Mouse (Mus musculus) lung, postnatal 0 days (tissue): ENCODE results near the gene Armcx1. TPM values are rescaled to one million over a fixed set of nuclear protein-coding genes. Genes with fewer than 3 reads are reported as not detected.

Experiments
- ATAC-seq: fragments of 200-750 bp; cut with Nextera tagmentation; 2 replicates; pipeline ENCODE4 v1.8.0; 2017; ENCODE audit warnings: moderate library complexity
- DNase-seq: peaks from one replicate; pipeline ENCODE4 v3.0.0-alpha.2; 2016; ENCODE audit warnings: low spot score
- H3K27ac ChIP-seq: fragments of 300-500 bp; sonication (generic); 2 replicates; pipeline ENCODE4 v1.5.1; 2014; ENCODE audit warnings: antibody characterized with exemption, mild to moderate bottlenecking, low read length, mixed read lengths
- H3K27me3 ChIP-seq: fragments of 300-500 bp; sonication (generic); replicated peaks from 2 replicates; pipeline ENCODE4 v1.6.1; 2014; ENCODE audit warnings: low read length, mixed read lengths; ENCODE audit not compliant: insufficient read depth
- H3K36me3 ChIP-seq: fragments of 300-500 bp; sonication (generic); 2 replicates; pipeline ENCODE4 v1.6.1; 2014; ENCODE audit warnings: low read length, mixed read lengths; ENCODE audit not compliant: insufficient read depth
- H3K4me1 ChIP-seq: fragments of 300-500 bp; sonication (generic); 2 replicates; pipeline ENCODE4 v1.6.1; 2014; ENCODE audit warnings: antibody characterized with exemption, low read depth, low read length, mixed read lengths; ENCODE audit not compliant: insufficient read depth
- H3K4me2 ChIP-seq: fragments of 300-500 bp; sonication (generic); replicated peaks from 2 replicates; pipeline ENCODE4 v1.6.1; 2014; ENCODE audit warnings: low read depth, mild to moderate bottlenecking, low read length, moderate library complexity, mixed read lengths
- H3K4me3 ChIP-seq: fragments of 300-500 bp; sonication (generic); 2 replicates; pipeline ENCODE4 v1.5.1; 2014; ENCODE audit warnings: low read depth, low read length
- H3K9ac ChIP-seq: fragments of 300-500 bp; sonication (generic); replicated peaks from 2 replicates; pipeline ENCODE4 v1.6.1; 2014; ENCODE audit warnings: low read depth, mild to moderate bottlenecking
- H3K9me3 ChIP-seq: fragments of 300-500 bp; sonication (generic); 2 replicates; pipeline ENCODE4 v1.6.1; 2016; ENCODE audit warnings: low read length, mixed read lengths
- CTCF ChIP-seq: IDR thresholded peaks from 2 replicates; pipeline ENCODE4 v1.5.1; 2016; ENCODE audit warnings: antibody characterized with exemption, mild to moderate bottlenecking
- EP300 ChIP-seq: IDR thresholded peaks from 2 replicates; pipeline ENCODE4 v1.6.1; 2016; ENCODE audit warnings: antibody characterized with exemption, mild to moderate bottlenecking, control low read depth
- WGBS: fragments of 180-500 bp; shearing (Covaris S2); extraction: QIAGEN DNeasy Blood & Tissue Kit; methylation state at CpG from one replicate; pipeline ENCODE4 v1.1.7; 2014; 5-methylcytosine and 5-hydroxymethylcytosine counted together
- polyA plus RNA-seq: library from polyadenylated mRNA; unstranded; fragments of >200 nt; fragmentation: Nextera tagmentation; extraction: Ambion mirVana; gene quantifications from 2 replicates; pipeline ENCODE4 v1.2.1, GENCODE M21; 2015

Gene Armcx1
- polyA plus RNA-seq, 1 experiment from 2014 or later = 33.3 TPM

DNA sequence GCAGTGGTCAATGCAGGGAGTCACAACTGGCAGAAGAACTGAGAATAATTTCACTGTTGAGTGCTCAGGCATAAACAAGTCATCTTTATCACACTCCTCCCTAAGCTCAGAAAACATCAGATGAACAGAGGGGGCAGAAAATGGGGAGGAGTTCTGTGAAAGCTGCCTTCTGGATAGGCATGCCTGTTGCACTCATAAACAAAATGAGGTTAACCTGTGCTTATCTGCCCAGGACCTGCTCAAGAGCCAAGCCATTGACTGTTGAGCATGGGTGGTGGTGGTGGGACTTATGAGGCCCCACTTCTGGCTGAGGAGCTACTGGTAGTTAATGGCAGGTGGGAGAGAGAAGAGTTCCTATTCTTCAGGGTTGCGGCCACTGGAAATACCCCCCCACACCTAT, 20.0 kb downstream of the Armcx1 start:
- H3K27ac ChIP-seq = no peak overlapping the region

DNA sequence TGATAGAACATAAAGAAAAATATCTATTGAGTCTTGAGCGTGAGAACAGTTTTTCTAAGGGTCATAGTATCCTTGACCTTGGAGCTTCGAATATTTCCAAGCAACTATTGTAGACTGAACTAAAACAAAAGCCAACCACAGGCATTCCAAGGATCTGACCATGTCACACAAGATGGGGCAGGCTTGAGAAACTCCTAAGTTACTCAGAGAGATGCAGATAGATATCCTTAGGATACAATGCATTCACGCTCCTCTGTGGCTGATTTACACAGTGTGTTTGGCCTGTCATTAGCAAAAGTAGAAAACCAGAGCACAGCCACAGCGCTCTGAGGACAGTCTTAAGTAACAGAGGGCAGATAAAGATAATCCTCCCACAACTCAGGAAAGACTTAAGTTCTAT, 21.4 kb downstream of the Armcx1 start:
- TF ChIP-seq CTCF (no peak), EP300 (no peak)
- Histone ChIP-seq H3K4me3 (no peak overlapping the region), H3K4me2 (no peak overlapping the region), H3K9ac (no peak overlapping the region), H3K9me3 (no peaks in the 10 kb centered on the region), H3K36me3 (no peaks in the 10 kb centered on the region), H3K27ac (no peak overlapping the region), H3K27me3 (no peaks in the 10 kb centered on the region), H3K4me1 (no peaks in the 10 kb centered on the region)
- 55% methylated on average over 4 of the region's 4 CpGs for WGBS
- ATAC-seq (no peak), DNase-seq (no peak)

More for the DNA sequence above, 20.0 kb downstream of the Armcx1 start:
- TF ChIP-seq EP300 (no peak), CTCF (no peak)
- H3K4me3 ChIP-seq = no peak overlapping the region
- ATAC-seq = no peak
- H3K4me2 ChIP-seq = no peak overlapping the region
- no peaks in the 10 kb centered on the region for H3K4me1 ChIP-seq
- H3K36me3 ChIP-seq = no peaks in the 10 kb centered on the region
- 94% methylated on average over 1 of the region's 1 CpGs for WGBS
- no peak for DNase-seq
- no peak overlapping the region for H3K9ac ChIP-seq
- H3K9me3 ChIP-seq = no peaks in the 10 kb centered on the region
- no peaks in the 10 kb centered on the region for H3K27me3 ChIP-seq

DNA sequence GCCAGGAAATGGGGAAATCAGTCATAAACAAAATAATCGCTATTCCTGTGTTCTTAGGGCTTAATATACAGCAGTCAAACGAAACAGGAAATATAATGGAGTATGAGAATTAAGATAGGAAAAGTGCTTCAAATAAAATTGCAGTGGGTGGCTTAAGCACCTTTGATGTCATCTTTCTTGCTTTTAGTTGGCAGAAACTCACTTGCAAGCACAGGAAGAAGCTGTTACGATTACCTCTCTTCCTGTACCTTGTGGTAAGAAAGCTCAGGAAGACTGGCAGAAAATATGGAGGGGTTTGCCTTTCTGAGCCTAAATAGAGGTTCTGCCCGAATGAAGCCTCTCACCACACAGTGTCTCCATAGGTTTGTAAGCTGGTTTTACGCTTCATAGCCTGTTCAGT, 24.1 kb downstream of the Armcx1 start:
- Histone ChIP-seq H3K27ac (no peak overlapping the region), H3K4me2 (no peak overlapping the region), H3K27me3 (no peaks in the 10 kb centered on the region), H3K4me1 (no peaks in the 10 kb centered on the region), H3K9me3 (no peaks in the 10 kb centered on the region), H3K9ac (no peak overlapping the region), H3K36me3 (no peaks in the 10 kb centered on the region), H3K4me3 (no peak overlapping the region)
- DNase-seq (no peak), ATAC-seq (no peak)
- 54% methylated on average over 5 of the region's 5 CpGs for WGBS
- TF ChIP-seq CTCF (no peak), EP300 (no peak)

DNA sequence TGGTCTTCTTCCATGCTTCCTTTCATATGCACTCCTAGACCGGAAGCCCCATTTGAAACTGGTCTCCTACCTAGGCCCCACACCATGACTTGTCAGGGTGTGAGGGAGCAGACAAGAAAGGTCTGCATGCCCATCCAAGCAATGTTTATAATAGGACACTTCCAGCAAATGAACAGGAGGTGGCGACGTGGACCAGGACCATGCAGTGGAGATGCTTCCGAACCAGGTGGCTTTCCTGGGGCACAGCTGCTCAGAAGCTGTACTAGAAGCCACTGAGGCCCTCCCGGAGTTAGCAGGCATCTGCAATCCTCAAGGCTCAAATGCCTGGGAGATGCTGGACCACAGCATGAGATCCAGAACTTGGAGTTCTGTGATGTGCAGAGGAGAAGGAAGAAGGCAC, 28.7 kb downstream of the Armcx1 start:
- 17% methylated on average over 5 of the region's 5 CpGs for WGBS
- TF ChIP-seq EP300 = no peak
- peak; percentile 78 for TF ChIP-seq CTCF
- DNase-seq = peak; percentile 39

DNA sequence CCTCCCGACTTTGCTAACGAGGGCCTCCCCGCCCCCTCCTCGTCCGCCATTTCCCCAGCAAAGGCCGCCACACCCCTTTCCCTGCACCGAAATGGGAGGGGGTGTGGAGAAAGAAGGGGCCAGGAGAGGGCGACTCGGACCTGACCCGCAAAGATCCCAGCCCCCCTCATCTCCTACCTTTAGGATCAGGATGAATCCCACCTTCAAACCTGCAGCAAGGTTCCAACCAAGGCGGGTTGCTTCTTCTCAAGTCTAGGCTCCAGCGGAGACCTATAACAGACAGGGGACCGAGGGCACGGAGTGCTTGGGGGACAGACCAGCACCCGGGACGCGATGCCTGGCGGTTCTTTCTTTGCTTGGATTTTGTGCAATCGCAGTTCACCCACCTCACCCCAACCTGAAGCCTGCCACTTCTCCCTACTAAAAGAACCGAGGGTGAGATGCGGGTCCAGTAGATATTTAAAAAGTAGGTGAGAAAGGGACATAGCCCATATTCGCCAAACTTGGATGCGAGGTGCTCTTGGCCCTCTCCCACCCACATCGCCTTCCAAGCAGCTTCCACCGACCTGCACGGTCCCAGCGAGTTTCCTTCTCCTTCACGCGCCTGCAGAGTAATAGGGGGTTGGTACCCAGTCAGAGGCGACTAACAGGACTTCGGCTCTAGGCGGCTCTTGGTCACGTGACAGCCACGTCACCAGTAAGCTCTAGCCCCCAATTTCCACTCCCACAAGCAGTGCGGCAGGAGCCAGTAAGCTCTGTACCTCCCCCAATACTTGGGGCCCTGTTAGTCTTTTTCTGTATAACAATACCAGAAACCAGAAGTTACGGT, 33.2 kb downstream of the Armcx1 start, which contains the start of gene Armcx6:
Armcx6 (minus strand) TSS at position 654 of the 829 bp plus-strand sequence.
- WGBS = 10% methylated on average over 36 of the region's 36 CpGs
- peak; percentile 95 for ATAC-seq
- DNase-seq = peak; percentile 80
- Histone ChIP-seq H3K4me2 (peak within 1 kb of the TSS; percentile 71), H3K36me3 (no peaks in the 10 kb centered on the region), H3K9me3 (no peaks in the 10 kb centered on the region), H3K27me3 (no peaks in the 10 kb centered on the region), H3K9ac (no peak within 1 kb of the TSS), H3K27ac (no peak within 1 kb of the TSS), H3K4me1 (no peaks in the 10 kb centered on the region), H3K4me3 (peak within 1 kb of the TSS; percentile 44)
- TF ChIP-seq CTCF = peak; percentile 30
- TF ChIP-seq EP300 = no peak

More for the DNA sequence above, 28.7 kb downstream of the Armcx1 start:
- Histone ChIP-seq H3K27ac (no peak overlapping the region), H3K4me3 (no peak overlapping the region), H3K27me3 (no peaks in the 10 kb centered on the region), H3K36me3 (no peaks in the 10 kb centered on the region), H3K4me1 (no peaks in the 10 kb centered on the region), H3K9me3 (no peaks in the 10 kb centered on the region), H3K9ac (no peak overlapping the region), H3K4me2 (no peak overlapping the region)
- 0 out of 2 replicates have a peak, but pooled peaks have one; percentile 27 for ATAC-seq

DNA sequence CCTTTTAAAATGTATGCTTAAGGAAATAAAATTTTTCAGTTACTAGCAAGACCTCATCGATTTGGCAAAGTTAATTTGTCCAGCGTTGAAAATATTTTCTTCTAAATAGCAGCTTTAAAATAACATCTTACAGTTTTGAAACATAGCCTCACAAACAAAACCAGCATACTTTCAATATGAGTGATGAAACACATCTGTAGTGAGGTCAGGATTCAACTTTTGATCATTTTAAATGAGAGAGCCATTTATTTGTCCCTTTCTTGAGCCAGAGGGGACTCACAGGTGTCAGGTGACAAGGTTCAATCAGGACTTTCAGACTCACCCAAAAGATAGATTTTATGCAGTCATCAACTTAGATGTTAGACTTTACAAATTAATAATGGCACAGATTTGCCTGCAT, 34.1 kb downstream of the Armcx1 start:
- Histone ChIP-seq H3K27ac (no peak overlapping the region), H3K9ac (no peak overlapping the region)
- 47% methylated on average over 2 of the region's 2 CpGs for WGBS

More for the DNA sequence above, 34.1 kb downstream of the Armcx1 start:
- Histone ChIP-seq H3K9me3 (no peaks in the 10 kb centered on the region), H3K4me2 (no peak overlapping the region), H3K36me3 (no peaks in the 10 kb centered on the region), H3K4me1 (no peaks in the 10 kb centered on the region), H3K4me3 (no peak overlapping the region), H3K27me3 (no peaks in the 10 kb centered on the region)
- ATAC-seq (no peak), DNase-seq (no peak)
- TF ChIP-seq CTCF (no peak), EP300 (no peak)
